Mouse (Mus musculus): Measurements from ENCODE around the gene Prr12.

The Prr12 gene

DNA sequence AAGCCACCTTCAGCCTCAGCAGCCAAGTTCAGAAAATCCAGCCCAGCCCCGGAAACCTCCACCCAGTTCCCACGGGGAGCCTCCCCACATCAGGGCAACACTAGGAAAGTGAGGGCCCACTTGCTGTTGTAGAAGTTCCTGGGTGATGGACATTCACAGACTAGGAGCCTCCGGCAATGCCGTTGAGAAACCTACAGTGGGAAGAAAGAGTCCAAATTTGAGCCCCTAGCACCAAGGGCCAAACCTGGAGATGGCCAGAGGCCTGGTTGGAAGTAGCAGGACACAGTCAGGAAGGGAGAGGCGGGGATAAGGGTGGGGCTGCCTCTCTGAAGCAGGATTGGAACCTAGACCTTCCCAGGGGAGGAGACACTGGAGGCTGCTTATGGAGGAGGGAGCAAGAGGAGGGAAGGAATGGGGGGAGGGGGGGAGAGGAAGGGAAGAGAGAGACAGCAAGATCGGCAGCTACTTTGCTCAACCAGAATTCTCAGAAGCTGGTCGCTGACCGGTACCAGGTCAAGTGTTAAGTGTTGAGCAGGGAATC, 33.6 kb downstream of the Prr12 start:
- DNase-seq = peak; percentile 75 to 83

DNA sequence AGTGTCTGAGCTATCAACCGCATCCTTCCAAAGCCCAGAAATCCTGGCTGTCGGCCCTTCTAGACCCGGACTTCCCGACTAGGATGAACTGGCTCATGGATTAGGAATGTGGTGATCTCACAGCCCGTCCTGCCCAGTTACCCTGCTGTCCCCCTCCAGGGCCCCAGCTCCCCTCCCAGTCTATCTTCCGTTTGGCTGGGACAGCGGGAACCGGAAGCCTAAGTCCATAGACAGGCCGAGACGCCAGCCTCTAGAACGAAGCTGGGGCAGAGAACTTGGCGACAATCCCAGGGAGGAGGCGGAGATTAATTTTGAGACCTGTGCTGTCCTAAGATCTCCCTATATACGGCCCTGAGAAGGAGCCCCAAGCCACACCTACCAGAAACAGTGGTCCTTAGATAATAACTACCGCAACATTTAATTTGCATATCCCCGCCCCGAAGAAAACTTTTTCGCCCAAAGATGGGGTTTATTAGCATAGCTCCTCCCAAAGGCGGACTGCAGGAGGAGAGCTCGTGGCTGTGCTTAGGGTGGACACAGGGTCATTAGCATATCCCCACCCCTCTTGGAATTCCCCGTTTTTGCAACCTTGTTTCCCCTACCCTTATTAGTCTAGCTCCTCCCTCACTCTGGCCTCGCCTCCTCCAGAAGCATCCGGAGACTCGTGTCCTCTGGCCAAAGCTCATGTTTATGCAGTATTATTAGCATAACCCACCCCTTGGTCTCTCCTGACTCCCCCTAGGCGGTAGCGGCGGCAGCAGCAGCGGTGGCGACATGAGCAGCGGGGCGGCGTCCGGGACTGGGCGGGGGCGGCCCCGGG, 35.2 kb downstream of the Prr12 start, which contains the start of gene Rras:
TSS of gene Rras (plus strand) at position 720 of the 820 bp plus-strand sequence.
- peak; percentile 92 to 97 for DNase-seq

DNA sequence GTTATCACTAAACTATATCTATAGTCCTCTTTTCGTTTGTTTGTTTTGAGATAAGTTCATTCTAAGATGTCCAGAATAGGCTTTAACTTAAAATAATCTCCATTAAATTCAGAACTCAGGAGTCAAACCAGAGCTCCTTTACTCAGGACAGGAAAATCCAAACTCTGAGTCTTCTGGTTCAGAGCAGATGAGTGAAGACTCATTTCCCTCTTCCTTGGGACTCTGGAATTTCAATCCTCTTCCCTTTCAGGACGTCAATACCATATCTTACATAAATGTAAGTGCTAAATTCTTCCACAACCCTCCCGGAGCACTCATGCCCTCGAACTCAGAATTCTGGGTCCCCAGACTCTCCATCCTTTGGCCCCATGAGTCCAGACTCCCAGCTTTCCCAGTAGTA, 35.9 kb downstream of the Prr12 start:
- no peak for DNase-seq

DNA sequence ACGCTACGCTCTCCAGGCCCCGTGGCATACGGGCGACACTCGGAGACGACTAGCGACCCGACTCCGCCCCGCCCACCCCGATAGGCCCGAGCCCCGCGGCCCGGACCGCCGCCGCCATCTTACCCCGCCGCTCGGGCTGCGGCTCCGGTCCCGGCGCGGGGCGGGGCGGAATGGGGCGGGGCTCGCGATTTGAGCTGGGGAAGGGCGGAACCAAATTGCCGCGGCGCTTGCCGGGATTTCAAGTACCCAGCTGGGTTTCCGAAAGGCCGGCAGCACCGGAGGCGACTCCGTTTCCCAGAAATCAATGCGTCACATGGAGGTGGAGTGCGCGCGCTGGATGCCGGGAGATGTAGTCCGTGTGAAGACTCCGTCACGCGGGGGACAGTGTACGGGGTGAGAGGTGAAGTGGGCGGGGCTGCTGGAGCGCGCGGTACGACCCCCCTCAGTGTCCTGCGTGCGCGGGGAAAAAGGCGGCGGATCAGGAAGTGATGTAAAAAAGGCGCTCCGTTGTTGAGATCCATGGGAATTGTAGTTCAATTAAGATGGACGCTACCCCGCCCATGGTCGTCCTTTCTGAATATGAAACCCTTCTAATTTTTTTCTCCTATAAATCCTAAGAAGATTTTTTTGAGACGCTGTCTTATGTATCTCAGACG, 36.6 kb downstream of the Prr12 start, which contains the start of gene Scaf1:
TSS of gene Scaf1 (minus strand) at position 407 of the 656 bp plus-strand sequence.
- DNase-seq = peak; percentile 99 to 100

DNA sequence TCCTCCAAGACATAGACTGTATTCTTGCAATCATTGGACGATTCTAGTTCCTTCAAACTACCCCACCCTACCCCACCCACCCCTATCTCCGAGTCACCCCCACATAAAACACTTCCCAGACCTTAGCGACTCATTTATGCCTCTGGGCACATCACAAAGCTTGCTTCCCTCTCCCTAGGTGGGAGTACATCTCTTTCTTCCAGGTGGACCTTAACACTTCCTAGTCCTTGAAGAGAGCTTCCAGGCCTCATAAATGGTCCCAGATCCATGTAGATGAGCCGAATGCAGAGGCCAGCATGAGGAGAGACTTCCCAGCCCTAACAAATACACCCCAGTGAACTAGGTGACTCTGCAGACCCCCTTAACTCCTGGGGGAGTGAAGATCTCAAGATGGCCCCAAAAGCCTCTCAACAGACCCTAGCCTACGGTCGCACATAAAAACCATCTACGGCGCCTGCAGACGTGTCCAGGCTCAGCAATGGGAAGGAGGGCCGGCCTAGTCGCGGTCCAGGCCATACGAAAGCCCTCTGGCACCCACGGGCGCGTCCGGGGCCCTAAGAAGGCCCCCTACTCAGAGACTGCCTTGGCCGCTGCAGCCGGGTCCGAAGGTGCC, 37.2 kb downstream of the Prr12 start:
- DNase-seq = no peak

DNA sequence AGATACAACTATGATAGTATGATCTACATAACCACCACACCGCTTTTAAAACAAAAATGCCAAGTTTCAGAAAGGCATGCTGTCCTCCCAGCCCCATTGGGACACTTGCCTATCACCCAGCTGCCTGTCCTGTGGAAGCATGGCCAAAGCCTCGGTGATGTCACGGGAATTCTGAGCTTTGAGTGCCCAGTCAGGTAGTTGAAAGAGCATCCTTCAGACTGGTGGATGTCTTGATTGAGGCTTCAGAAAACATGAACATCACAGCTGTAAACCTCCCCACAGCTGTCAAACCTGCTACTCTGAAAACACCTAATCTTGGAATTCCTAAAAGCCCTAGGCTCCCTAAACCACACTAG, 38.6 kb downstream of the Prr12 start:
- DNase-seq = no peak

DNA sequence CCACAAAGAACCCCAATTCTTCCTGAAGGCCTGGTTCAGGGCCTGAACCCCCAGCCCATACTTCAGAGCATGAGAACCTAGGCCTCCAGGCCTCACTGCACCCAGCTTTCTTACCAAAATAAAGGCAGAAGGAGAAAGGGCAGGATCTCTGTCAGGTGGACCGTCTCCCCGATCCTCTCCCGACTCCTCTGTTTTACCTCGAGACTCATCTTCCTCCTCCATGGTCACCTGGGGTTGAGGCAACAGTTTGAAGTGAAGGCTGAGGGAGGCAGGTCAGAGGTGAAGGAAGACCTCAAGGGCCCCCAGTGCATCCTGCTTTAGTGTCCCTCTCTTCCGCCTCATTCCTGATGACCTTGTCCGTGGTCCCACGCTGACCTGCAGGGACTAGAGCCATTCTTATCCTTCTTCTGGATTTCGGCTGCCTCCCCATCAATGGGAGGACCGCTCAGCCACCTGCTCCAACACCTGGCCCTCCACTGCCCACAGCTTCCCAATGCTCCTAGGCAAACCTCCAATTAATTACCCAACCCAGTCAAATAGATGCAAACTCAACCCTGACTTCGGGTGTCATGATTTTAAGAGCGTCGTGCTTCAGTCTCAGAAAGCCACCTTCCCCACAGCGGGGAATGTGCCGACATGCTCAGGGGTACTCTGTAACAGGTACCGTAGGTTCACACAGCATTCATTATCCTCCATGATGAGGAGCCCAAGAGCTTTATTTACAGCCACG, 39.1 kb downstream of the Prr12 start:
- no peak for DNase-seq

DNA sequence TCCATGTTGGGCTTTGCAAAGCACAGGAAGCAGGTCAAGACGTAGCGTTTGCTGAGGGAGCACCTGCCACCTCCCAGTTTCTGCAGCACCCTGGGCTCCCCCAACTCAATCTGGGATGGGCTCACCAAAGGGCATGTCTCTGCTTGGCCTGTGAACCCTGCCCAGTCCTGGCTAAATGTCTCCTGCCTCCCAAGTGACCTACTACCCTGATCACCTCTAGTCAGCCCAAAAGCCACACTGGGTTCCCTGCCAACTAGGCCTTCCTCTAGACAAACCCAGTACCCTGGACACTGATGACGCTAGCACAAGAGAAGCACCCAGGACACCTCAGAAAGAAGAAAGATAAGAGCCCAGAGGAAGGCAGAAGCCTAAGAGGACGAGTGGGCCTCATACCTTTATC, 39.9 kb downstream of the Prr12 start:
- DNase-seq = no peak

DNA sequence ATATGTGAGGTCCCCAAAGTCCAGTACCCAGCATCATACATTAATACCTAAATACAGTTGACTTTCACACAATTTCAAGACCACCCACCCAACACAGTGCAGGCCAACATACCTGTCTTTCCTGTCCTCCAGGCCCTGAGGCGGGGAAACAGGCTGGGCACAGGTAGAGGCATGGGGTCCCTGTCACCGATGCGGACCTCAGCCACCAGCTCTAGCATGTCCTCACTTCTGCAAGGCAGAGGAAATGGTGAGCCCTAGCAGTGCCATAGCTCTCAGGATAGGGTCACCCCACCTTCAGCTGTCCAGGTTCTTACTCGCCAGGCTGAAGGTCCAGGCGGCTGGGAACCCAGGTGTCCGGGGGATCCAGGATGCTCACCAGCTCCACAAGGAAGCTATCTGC, 40.7 kb downstream of the Prr12 start:
- DNase-seq = no peak

DNA sequence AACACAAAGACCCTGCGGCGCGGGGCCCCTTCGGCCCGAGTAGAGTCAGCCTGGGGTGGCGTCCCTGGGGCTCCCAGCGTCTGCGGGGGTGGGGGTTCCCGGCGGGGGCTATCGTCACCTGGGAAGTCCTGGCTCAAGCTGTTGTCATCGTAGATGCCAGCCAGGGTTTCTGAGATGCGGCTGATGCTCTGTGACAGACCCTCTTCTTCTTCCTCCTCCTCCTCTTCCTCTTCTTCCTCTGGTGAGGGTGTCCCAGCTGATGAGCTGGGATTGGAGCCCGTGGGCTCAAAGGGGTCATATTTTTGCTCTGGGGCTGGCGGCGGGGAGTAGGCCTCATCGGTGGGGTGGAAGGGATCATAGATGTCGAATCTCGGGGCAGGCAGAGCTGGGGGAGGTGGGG, 44.3 kb downstream of the Prr12 start:
- DNase-seq = no peak

DNA sequence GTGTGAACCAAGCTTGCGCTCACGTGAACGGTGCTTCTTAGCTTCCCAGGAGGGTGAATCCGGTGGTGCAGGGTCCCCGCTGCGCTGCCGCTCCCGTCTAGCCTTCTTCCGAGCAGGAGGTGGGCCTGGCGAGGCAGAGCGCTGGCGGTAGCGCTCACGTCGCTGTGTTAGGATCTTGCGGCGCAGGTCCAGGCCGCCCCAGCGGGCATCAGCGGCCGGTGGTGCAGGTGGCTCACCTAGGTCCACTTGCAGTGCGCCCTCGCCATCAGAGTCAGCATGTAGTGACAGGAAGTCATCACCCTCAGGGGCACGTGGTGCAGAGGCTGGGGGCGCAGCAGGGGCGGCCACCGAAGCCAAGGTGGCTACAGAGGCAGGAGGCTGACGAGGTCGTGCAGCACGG, 44.8 kb downstream of the Prr12 start:
- no peak for DNase-seq

DNA sequence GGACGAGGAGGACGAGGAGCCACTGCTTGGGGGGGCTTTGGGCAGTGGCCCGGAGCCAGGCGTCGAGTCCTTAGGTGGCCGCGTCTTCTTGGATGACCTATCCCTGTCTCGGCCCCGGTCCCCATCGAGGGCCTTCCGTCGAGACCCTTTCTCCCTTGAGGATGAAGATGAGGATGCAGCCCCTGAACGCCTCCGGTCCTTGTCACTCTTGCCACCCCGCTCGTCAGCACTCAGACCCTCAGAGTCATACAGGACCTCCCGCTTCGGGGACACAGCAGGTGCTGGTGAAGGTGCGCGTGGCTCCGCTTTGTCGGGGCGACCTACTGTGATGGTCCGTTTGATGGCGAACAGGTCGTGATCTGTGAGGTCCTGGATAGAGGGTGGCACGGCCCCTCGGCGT, 45.5 kb downstream of the Prr12 start:
- DNase-seq = no peak

DNA sequence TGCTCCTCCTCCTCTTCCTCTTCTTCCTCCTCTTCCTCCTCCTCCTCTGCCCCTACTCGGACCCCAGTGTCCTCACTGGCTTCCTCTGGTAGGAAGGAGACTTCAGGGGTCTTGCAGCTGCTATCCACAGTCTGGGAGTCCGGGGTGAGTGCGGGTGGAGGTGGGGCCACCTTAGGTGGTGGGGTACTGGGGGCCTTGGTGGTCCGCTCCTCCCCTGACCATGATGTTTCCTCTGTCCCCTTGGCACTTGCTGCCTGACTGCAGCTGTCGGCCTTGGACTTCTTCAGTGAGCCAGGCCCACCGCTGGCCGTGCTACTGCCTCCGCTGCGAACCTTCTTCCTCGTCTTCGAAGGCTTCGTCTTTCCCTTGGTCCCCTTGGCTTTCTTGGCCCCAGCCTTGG, 46.2 kb downstream of the Prr12 start:
- no peak for DNase-seq

DNA sequence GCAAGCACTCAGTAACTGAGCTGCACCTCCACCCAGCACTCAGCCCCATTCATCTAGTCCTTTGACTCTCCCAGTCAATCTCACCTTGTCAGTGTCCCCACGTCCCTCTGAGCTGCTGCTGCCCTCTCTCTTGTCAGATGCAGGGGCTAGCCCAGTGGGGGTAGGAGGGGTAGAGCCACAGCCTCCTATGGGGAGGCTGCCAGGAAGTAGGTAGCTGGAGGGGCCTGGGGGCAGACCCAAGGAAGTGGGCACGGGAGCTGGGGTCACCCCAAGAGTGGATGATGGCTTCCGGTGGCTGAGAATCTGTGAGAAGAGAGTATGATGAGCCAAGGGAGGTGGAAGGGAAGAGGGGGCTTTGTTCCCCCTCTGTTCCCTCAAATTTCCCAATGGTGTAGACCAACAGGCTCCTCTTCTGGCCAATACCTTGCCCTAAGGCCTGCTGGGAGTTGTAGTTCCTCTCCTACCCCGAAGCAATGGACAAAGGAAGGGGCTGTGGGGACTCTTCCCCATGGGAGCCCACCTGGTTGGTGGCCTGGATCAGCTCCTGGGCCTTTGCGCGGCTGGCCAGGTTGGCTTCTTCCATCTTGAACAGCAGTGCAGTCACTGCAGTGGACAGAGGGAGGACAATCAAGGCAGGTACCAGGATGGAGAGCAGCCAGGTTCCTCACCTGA, 47.2 kb downstream of the Prr12 start:
- DNase-seq = no peak

DNA sequence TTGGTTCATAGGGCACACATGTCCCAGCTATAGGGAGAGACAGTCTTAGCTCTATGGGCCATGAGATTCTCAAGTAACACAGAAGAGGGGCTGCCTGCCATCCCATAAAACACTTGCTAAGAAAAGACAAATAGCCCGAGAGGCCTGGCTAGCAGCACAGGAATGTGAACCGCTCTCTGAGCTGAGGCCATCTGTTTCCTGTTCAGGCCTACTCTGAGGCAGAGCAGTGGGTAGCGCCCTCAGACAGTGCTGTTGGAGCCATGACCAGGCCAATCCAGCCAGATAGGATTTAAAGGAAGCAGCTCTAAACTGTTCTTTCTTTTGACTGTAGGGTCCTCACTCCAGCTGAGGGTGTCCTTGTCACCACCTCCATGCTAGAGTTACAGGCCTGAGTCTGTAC, 48.1 kb downstream of the Prr12 start:
- no peak for DNase-seq

DNA sequence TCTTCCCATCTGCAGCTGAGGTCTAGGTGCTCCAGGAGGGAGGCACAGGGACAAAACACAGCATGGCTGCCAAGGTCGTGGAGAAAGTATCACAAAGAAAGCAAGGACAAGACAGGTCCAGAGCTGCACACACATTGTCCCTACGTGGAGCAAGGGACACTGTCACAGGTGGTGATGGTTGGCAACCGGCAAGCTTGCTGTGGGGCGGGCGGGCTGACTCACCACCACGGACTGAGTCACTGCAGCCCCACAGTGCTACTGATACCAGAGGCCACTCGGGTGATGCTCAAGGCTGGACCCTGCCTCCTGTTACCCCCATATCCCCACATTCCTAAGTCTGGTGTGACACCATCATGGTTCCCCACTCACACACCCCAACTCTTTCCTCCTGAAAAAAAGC, 50.2 kb downstream of the Prr12 start:
- no peak for DNase-seq

DNA sequence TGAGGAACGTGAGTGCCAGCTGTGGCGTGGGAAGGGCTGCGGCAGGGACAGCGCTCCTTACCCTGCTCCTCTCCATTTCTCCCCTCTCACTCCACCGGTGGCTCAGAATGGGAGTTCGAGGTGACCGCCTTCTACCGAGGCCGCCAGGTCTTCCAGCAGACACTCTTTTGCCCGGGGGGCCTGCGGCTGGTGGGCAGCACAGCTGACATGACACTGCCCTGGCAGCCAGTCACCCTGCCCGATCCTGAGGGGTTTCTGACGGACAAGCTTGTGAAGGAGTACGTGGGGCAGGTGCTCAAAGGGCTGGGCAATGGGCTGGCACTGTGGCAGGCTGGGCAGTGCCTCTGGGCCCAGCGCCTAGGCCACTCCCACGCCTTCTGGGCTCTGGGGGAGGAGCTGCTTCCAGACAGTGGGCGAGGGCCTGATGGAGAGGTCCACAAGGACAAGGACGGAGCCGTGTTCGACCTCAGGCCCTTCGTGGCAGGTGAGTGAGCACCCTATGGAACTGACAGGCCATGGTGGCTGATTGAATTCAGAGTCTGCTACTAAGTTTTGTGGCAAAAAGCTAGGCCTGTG, 52.1 kb downstream of the Prr12 start:
- no peak for DNase-seq

DNA sequence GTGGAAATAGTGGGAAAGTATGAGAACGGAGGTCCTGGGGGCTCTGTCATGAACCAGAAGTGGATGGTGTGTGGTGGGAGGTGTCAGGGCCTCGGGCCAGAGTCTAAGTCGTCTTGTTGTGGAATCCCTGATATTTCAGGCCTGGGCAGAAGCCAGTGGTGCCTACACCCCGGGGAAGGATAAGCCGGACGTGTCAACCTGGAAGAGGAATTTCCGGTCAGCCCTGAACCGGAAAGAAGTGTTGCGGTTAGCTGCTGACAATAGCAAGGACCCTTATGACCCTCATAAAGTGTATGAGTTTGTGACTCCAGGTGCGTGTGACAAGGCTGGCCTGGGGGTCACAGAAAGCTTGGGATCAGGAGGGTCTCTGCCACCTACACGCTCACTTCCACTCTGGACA, 52.9 kb downstream of the Prr12 start:
- peak; percentile 41 to 69 for DNase-seq

DNA sequence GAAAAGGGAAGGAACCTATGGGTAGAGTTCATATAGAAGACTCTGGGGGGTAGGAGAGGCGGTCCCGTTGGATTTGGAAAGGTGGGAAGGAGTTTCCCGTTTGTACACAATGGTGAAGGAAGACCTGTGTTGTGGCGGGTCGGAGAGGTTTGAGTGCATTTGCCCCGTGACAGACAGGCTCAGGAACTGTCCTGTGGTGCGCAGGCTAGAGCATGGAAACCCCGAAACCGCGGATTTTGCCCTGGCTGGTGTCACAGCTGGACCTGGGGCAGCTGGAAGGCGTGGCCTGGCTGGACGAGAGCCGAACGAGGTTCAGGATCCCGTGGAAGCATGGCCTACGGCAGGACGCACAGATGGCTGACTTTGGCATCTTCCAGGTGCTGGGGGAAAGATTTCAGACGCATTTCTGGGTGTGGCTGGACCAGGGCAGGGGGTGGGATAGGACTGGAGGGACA, 54.2 kb downstream of the Prr12 start, which contains the start of gene Bcl2l12:
TSS of gene Bcl2l12 (minus strand) at position 212 of the 455 bp plus-strand sequence.
- DNase-seq = peak; percentile 69 to 72

DNA sequence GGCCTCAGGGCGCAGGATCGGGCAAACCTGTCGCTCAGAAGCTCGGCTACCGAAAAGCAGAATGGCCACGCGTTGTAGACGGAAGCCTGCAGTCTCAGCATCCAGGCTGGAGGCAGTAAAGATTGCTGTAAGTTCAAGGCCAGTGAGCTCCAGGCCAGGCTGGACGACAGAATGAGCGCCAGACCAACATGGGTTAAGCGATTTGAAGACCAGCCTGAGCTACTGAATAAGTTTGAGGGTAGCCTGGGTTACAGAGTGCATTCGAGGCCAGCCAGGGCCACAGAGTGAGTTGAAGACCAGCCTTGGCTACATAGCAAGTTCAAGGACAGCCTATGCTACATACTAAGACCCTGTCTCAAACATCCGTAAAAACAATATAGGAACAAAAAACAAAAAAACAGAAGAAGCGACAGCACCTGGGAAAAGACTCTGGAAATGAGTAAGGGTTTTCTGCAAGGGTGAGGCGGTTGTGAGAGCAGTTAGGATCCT, 54.7 kb downstream of the Prr12 start:
- DNase-seq = no peak

DNA sequence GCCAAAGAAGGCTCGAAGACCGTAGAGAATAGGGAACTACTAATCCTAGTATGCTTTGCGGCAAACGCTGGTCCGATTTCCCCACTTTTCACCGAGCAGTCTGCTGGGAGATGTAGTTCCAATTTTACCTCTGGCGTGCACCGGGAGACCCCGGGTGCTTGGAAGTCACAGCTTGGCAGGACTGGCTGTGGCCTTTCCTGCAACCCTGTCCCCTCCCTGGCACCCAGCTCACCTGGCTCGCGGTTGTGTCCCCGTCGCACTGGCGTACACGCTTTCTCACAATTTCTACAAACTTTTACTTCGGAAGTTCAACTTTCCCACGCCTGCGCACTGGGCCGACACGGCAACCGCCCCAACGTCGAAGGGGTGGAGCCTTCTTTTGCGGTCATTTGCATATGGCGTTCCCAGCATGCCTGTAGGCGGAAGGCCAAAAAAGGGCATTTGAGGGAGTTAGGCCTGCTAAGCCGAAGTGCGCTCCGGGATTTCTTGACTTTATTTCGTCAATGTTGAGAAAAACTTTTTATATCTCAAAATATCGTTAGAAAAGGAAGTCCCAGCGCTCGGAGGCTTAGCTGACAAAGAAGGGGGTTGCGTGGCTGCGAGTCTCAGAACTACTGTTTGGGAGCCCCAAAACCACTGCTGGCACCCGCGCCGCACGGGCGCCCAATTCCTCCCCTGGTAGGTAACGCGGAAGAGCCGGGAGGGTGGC, 55.3 kb downstream of the Prr12 start, which contains the start of gene Irf3:
TSS of gene Irf3 (plus strand) at position 418 of the 709 bp plus-strand sequence.
- peak; percentile 96 to 98 for DNase-seq

All from lung, postnatal 4 days (tissue).